Mouse (Mus musculus) E14TG2a.4 (cell line): Measurements from ENCODE around the gene S100a4.

Source experiments
- CTCF ChIP-seq: conservative IDR thresholded peaks from 2 replicates; pipeline ENCODE4 v1.5.1; 2014; ENCODE audit warnings: low read length
- NANOG ChIP-seq: IDR thresholded peaks from 2 replicates; pipeline ENCODE4 v1.6.1; 2014; ENCODE audit warnings: borderline replicate concordance, low read length, mixed read lengths
- POU5F1 ChIP-seq: IDR thresholded peaks from 2 replicates; pipeline ENCODE4 v1.6.1; 2014; ENCODE audit warnings: low read length, borderline replicate concordance

GRCm38 (mm10) chr3:90574691-90575090 lies 28.9 kb upstream of the S100a4 start:
- TF ChIP-seq CTCF: no peak
- TF ChIP-seq NANOG: no peak
- TF ChIP-seq POU5F1: no peak
